Mouse (Mus musculus) stomach, embryonic 14.5 days (tissue): ENCODE measurements around the gene Kif13a. TPM values are rescaled to one million over a fixed set of nuclear protein-coding genes. Genes with fewer than 3 reads are reported as not detected.

Experiments used
- ATAC-seq: fragments of 200-750 bp; cut with Nextera tagmentation; 2 replicates; pipeline ENCODE4 v1.8.0; 2017; ENCODE audit warnings: low read depth, moderate TSS enrichment; ENCODE audit not compliant: insufficient number of reproducible peaks, insufficient read depth, low FRiP score
- H3K27ac ChIP-seq: fragments of 300-500 bp; sonication (generic); 2 replicates; pipeline ENCODE4 v1.5.1; 2014; ENCODE audit warnings: mild to moderate bottlenecking, low read length, moderate library complexity, mixed read lengths
- H3K27me3 ChIP-seq: fragments of 300-500 bp; sonication (generic); 2 replicates; pipeline ENCODE4 v1.6.1; 2014; ENCODE audit warnings: low read length, control low read depth, mixed read lengths; ENCODE audit not compliant: control insufficient read depth, insufficient read depth
- H3K36me3 ChIP-seq: fragments of 300-500 bp; sonication (generic); 2 replicates; pipeline ENCODE4 v1.6.1; 2014; ENCODE audit warnings: mild to moderate bottlenecking, control low read depth, low read length, moderate library complexity, mixed read lengths; ENCODE audit not compliant: control insufficient read depth, insufficient read depth
- H3K4me1 ChIP-seq: fragments of 300-500 bp; sonication (generic); 2 replicates; pipeline ENCODE4 v1.6.1; 2014; ENCODE audit warnings: low read length, control low read depth, mixed read lengths; ENCODE audit not compliant: control insufficient read depth, insufficient read depth
- H3K4me2 ChIP-seq: fragments of 300-500 bp; sonication (generic); replicated peaks from 2 replicates; pipeline ENCODE4 v1.6.1; 2014; ENCODE audit warnings: low read depth, low read length, control low read depth
- H3K4me3 ChIP-seq: fragments of 300-500 bp; sonication (generic); 2 replicates; pipeline ENCODE4 v1.5.1; 2014; ENCODE audit warnings: low read depth, low read length, control low read depth
- H3K9ac ChIP-seq: fragments of 300-500 bp; sonication (generic); replicated peaks from 2 replicates; pipeline ENCODE4 v1.6.1; 2014; ENCODE audit warnings: low read depth, mild to moderate bottlenecking, control low read depth, low read length, moderate library complexity, mixed read lengths
- H3K9me3 ChIP-seq: fragments of 300-500 bp; sonication (generic); 2 replicates; pipeline ENCODE4 v1.6.1; 2016; ENCODE audit warnings: low read depth, low read length, control low read depth; ENCODE audit not compliant: control insufficient read depth
- WGBS: fragments of 180-500 bp; shearing (Covaris S2); extraction: QIAGEN DNeasy Blood & Tissue Kit; methylation state at CpG from one replicate; pipeline ENCODE4 v1.1.7; 2014; 5-methylcytosine and 5-hydroxymethylcytosine counted together
- polyA plus RNA-seq: library from polyadenylated mRNA; unstranded; fragments of >200 nt; fragmentation: Nextera tagmentation; extraction: Ambion mirVana; gene quantifications from 2 replicates; pipeline ENCODE4 v1.2.1, GENCODE M21; 2014

Gene Kif13a
- polyA plus RNA-seq, 1 experiment from 2014 or later, result 14.8 TPM

GRCm38 (mm10) chr13:46911960-46912359 is 17.7 kb downstream of the Kif13a start:
- Histone ChIP-seq H3K4me3 (no peak overlapping the region), H3K4me2 (no peak overlapping the region), H3K9me3 (no peaks in the 10 kb centered on the region), H3K36me3 (no peaks in the 10 kb centered on the region), H3K4me1 (peaks cover 18% of the 10 kb centered on the region; the same call in 1 of the 2 replicates), H3K9ac (no peak overlapping the region), H3K27me3 (no peaks in the 10 kb centered on the region), H3K27ac (no peak overlapping the region; the same call in 1 of the 2 replicates)
- ATAC-seq, result no peak
- WGBS, result 52% methylated on average over 6 of the region's 6 CpGs

GRCm38 (mm10) chr13:46911018-46911419 is 18.6 kb downstream of the Kif13a start:
- Histone ChIP-seq H3K9ac (no peak overlapping the region), H3K4me2 (no peak overlapping the region), H3K27ac (no peak overlapping the region), H3K9me3 (no peaks in the 10 kb centered on the region), H3K4me1 (peaks cover 18% of the 10 kb centered on the region; the same call in 1 of the 2 replicates), H3K4me3 (no peak overlapping the region), H3K36me3 (no peaks in the 10 kb centered on the region), H3K27me3 (no peaks in the 10 kb centered on the region)
- WGBS, result 38% methylated on average over 11 of the region's 11 CpGs
- no peak for ATAC-seq

- Histone ChIP-seq H3K4me3 (no peak overlapping the region), H3K4me1 (peaks cover 18% of the 10 kb centered on the region; the same call in 1 of the 2 replicates), H3K27ac (no peak overlapping the region), H3K27me3 (no peaks in the 10 kb centered on the region), H3K9ac (no peak overlapping the region), H3K9me3 (no peaks in the 10 kb centered on the region), H3K36me3 (no peaks in the 10 kb centered on the region), H3K4me2 (no peak overlapping the region)
- no peak for ATAC-seq
- 61% methylated on average over 3 of the region's 3 CpGs for WGBS
Measured at GRCm38 (mm10) chr13:46909946-46910345, 19.7 kb downstream of the Kif13a start.

DNA sequence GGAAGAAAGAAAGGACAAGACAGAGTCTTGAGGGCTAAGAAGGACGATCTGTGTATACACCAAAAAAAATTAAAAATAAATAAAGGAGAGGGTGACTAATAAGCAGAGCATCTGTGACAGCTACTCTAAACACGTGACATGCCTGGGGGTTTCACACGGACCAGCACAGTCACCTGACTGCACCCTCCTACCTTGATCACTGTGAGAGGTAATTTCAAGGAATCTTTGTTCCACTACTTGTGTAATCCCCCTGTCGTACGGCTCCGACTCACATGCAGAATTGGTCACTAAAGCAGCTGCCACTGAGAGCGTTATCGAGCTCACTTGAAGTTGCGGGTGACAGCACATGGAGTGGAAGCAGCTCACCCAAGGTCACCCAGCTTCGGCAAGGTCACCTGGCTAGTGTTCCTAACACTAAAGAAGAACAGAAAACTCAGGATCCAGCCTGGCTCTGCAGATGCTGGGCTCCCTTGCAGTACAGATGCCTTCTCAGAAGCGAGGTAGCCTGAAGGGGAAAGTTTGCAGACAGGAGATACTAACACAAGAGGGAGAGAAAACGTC is 20.6 kb downstream of the Kif13a start:
- Histone ChIP-seq H3K4me3 (no peak overlapping the region), H3K36me3 (no peaks in the 10 kb centered on the region), H3K27me3 (no peaks in the 10 kb centered on the region), H3K27ac (no peak overlapping the region), H3K4me1 (peaks cover 18% of the 10 kb centered on the region; the same call in 1 of the 2 replicates), H3K9ac (no peak overlapping the region), H3K4me2 (no peak overlapping the region), H3K9me3 (no peaks in the 10 kb centered on the region)
- 61% methylated on average over 12 of the region's 12 CpGs for WGBS
- no peak for ATAC-seq

DNA sequence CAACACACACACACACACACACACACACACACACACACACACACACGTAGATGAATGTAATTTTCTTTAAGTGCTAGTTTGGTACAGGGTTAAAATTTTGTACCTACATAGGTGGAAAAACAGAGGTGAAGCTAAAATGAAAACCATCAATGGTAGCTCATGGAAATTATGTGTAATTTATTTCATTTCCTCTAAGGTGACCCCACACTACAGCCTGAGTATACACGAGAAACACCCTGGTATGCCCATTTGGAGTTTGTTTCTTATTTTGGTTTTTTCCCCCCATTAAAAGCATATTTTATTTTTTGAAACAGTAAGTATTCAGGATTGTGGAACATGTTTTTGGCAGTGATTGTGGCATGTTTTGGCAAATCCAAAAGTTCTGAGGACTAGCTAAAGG is 21.3 kb downstream of the Kif13a start:
- no peaks in the 10 kb centered on the region for H3K9me3 ChIP-seq
- no peaks in the 10 kb centered on the region for H3K36me3 ChIP-seq
- ATAC-seq, result no peak
- H3K9ac ChIP-seq, result no peak overlapping the region
- no peaks in the 10 kb centered on the region for H3K27me3 ChIP-seq
- 63% methylated on average over 2 of the region's 2 CpGs for whole genome bisulfite sequencing
- no peak overlapping the region for H3K4me2 ChIP-seq
- H3K4me1 ChIP-seq, result peaks cover 18% of the 10 kb centered on the region; the same call in 1 of the 2 replicates
- no peak overlapping the region for H3K27ac ChIP-seq
- no peak overlapping the region for H3K4me3 ChIP-seq

DNA sequence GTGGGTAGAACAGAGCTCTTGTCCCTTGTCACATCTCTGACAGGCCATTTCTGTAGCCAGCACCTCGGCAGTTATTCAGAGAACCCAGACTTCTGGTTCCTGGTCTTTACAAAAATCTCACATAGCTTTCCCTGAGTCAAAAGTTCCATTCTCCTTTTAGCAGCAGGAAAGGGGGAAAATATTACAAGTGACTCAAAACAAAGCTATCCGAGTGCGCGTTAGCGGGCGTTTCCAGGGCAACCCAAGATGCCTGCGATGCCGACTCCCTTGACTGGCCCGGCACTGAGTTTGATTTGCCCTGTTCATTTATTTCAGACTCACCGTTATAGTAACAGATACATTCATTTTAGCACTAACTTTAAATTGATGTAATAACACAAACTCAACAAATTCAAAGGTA is 21.8 kb downstream of the Kif13a start:
- Histone ChIP-seq H3K4me2 (no peak overlapping the region), H3K27ac (no peak overlapping the region), H3K4me3 (no peak overlapping the region), H3K4me1 (peaks cover 18% of the 10 kb centered on the region; the same call in 1 of the 2 replicates), H3K9ac (no peak overlapping the region), H3K36me3 (no peaks in the 10 kb centered on the region), H3K27me3 (no peaks in the 10 kb centered on the region), H3K9me3 (no peaks in the 10 kb centered on the region)
- ATAC-seq, result no peak
- 68% methylated on average over 10 of the region's 10 CpGs for WGBS

- no peaks in the 10 kb centered on the region for H3K27me3 ChIP-seq
- no peaks in the 10 kb centered on the region for H3K9me3 ChIP-seq
- no peak overlapping the region for H3K9ac ChIP-seq
- H3K27ac ChIP-seq, result no peak overlapping the region
- ATAC-seq, result no peak
- H3K4me1 ChIP-seq, result peaks cover 17% of the 10 kb centered on the region; the same call in 1 of the 2 replicates
- no peak overlapping the region for H3K4me2 ChIP-seq
- WGBS, result 92% methylated on average over 4 of the region's 4 CpGs
- no peaks in the 10 kb centered on the region for H3K36me3 ChIP-seq
- H3K4me3 ChIP-seq, result no peak overlapping the region
Measured at GRCm38 (mm10) chr13:46907115-46907514, 22.6 kb downstream of the Kif13a start.

DNA sequence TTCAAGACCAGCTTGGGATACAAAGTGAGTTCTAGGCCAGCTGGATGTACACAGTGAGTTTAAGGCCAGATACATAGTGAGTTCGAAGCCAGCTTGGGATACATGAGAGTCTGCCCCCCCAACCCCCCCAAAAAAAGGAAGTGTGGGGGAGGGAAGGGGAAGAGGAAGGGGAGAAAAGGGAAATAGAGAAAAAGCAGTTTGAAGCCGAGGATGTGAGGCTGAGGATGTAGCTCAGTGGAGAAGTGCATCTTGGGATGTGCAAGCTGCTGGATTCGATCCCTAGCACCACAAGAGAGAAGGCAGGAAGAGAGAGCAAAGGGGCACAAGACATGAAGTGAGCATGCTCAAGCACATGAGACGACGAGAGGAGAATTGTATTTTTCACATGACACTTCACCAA is 23.7 kb downstream of the Kif13a start:
- Histone ChIP-seq H3K27ac (no peak overlapping the region), H3K4me2 (no peak overlapping the region), H3K9ac (no peak overlapping the region), H3K9me3 (no peaks in the 10 kb centered on the region), H3K27me3 (no peaks in the 10 kb centered on the region), H3K4me1 (peaks cover 10% of the 10 kb centered on the region; the same call in 1 of the 2 replicates), H3K4me3 (no peak overlapping the region), H3K36me3 (no peaks in the 10 kb centered on the region)
- ATAC-seq, result no peak
- 96% methylated on average over 5 of the region's 5 CpGs for WGBS
